Mouse (Mus musculus) megakaryocyte, embryonic 14.5 days (primary cell): Measurements from ENCODE around the gene Cd200r3.

Source experiments
- FLI1 ChIP-seq: IDR thresholded peaks from 2 replicates; pipeline ENCODE4 v1.6.1; 2012; ENCODE audit warnings: low read length, inconsistent platforms, mixed read lengths
- GATA1 ChIP-seq: IDR thresholded peaks from 3 replicates; pipeline ENCODE4 v1.6.1; 2012; ENCODE audit warnings: mixed read lengths, low read length, inconsistent platforms, borderline replicate concordance

GRCm38 (mm10) chr16:45006971-45007370, 63.5 kb downstream of the Cd200r3 start:
- TF ChIP-seq FLI1: no peak
- no peak for TF ChIP-seq GATA1
